Mouse (Mus musculus): ENCODE measurements around the gene Rnf43. TPM values are rescaled to one million over a fixed set of nuclear protein-coding genes. Genes with fewer than 3 reads are reported as not detected.

Rnf43 gene
- polyA plus RNA-seq, 1 experiment = 9.0 TPM

DNA sequence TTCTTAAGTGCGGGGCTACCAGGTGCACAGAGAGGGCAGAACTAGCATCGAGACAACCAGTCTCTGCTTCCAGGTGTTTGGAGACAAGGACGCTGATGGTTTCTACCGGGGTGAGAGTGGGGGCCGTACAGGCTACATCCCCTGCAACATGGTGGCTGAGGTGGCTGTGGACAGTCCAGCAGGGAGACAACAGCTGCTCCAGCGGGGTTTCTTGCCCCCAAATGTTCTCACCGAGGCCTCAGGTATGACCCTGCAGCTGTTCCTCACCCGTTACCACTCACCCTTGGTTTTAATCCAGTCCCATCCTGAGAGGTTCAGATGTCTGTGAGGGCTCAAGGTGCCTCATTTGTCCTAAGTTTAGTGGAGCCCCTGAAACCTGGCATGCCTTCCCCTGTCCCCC, 117.6 kb downstream of the Rnf43 start:
- H3K27me3 ChIP-seq (ENCODE audit: control insufficient read depth, insufficient read depth, low read length) = no peaks in the 10 kb centered on the region
- WGBS = 93% methylated on average over 8 of the region's 8 CpGs
- DNase-seq = no peak
- no peaks in the 10 kb centered on the region; the same call in 1 of the 2 replicates for H3K4me1 ChIP-seq (replicated peaks; ENCODE audit: control insufficient read depth, insufficient read depth, low read length)
- H3K27ac ChIP-seq (ENCODE audit: control insufficient read depth, insufficient read depth, low read length) = no peak overlapping the region
- no peak overlapping the region for H3K4me3 ChIP-seq (ENCODE audit: control insufficient read depth, insufficient read depth, low read length)
- H3K36me3 ChIP-seq (ENCODE audit: control insufficient read depth, insufficient read depth, low read length) = no peaks in the 10 kb centered on the region
- no peak for TF ChIP-seq POLR2A (IDR thresholded peaks at IDR 0.05; ENCODE audit: control insufficient read depth, extremely low read depth, insufficient read depth, low read length, poor library complexity)
- TF ChIP-seq CTCF (IDR thresholded peaks at IDR 0.05; ENCODE audit: borderline replicate concordance, control insufficient read depth, extremely low read depth, insufficient read depth, low read length, poor library complexity) = no peak

Other genes starting within 250 kb of the Rnf43 start
- 0.06 TPM in 1 of 2 replicates, not detected in the other for gene Gm11492, start 96.1 kb upstream of the Rnf43 start, polyA plus RNA-seq (2012; rRNA removed)
- 12.6 and 13.2 TPM in 2 replicates for gene Sept4, start 93.8 kb upstream of the Rnf43 start, polyA plus RNA-seq (2012; rRNA removed)
- gene Mtmr4, start 70.6 kb upstream of the Rnf43 start, polyA plus RNA-seq (2012; rRNA removed) = 47.0 and 51.1 TPM in 2 replicates
- gene Hsf5, start 45.6 kb upstream of the Rnf43 start, polyA plus RNA-seq (2012; rRNA removed) = 0.04 and 0.05 TPM in 2 replicates
- 172 and 215 TPM in 2 replicates for gene Supt4a, start 74.8 kb downstream of the Rnf43 start, polyA plus RNA-seq (2012; rRNA removed)
- 25.3 and 27.9 TPM in 2 replicates for gene Tspoap1, start 97.8 kb downstream of the Rnf43 start, polyA plus RNA-seq (2012; rRNA removed)
- 4.6 and 8.5 TPM in 2 replicates for gene Mpo, start 130.9 kb downstream of the Rnf43 start, polyA plus RNA-seq (2012; rRNA removed)
- gene Lpo, start 165.6 kb downstream of the Rnf43 start, polyA plus RNA-seq (2012; rRNA removed) = 8.0 and 10.1 TPM in 2 replicates
- 11.8 and 12.4 TPM in 2 replicates for gene Mks1, start 190.5 kb downstream of the Rnf43 start, polyA plus RNA-seq (2012; rRNA removed)
- gene Epx, start 212.8 kb downstream of the Rnf43 start, polyA plus RNA-seq (2012; rRNA removed) = 2.1 and 3.2 TPM in 2 replicates
- not detected in 2 replicates for gene Olfr462, start 229.5 kb downstream of the Rnf43 start, polyA plus RNA-seq (2012; rRNA removed)
- not detected in 2 replicates for gene Olfr463, start 234.7 kb downstream of the Rnf43 start, polyA plus RNA-seq (2012; rRNA removed)